In genomic region chr13:9094186-9094980, GRCm38 (mm10) we compare ENCODE assay signal across 8 mouse cellular contexts. TPM values are rescaled to one million over a fixed set of nuclear protein-coding genes. Genes with fewer than 3 reads are reported as not detected.
DNase-seq lines count a peak whose midpoint lies in the region; ATAC-seq and TF ChIP-seq lines count a peak whose summit lies in the region.

No protein-coding gene starts in this region.

- H3K36me3 ChIP-seq in forebrain, embryonic 14.5 days (ENCODE audit: control insufficient read depth, insufficient read depth, low read length): no peaks in the 10 kb centered on the region
- no peaks in the 10 kb centered on the region for H3K36me3 ChIP-seq in hindbrain, embryonic 12.5 days
- H3K36me3 ChIP-seq in limb, embryonic 11.5 days (ENCODE audit: control insufficient read depth, insufficient read depth, low read length): no peaks in the 10 kb centered on the region

- peak overlapping the region; percentile 90 for H3K4me3 ChIP-seq in gastrocnemius, adult 2 months
- H3K4me3 ChIP-seq in forebrain, embryonic 14.5 days (ENCODE audit: low read depth, low read length): peak overlapping the region; percentile 97
- H3K4me3 ChIP-seq in hindbrain, embryonic 12.5 days: peak overlapping the region; percentile 100
- peak overlapping the region; percentile 98 for H3K4me3 ChIP-seq in limb, embryonic 11.5 days (ENCODE audit: low read depth, low read length)

- H3K4me2 ChIP-seq in forebrain, embryonic 14.5 days (ENCODE audit: low read length): peak overlapping the region; percentile 97
- H3K4me2 ChIP-seq in hindbrain, embryonic 12.5 days (replicated peaks): peak overlapping the region; percentile 97
- H3K4me2 ChIP-seq in limb, embryonic 11.5 days (ENCODE audit: low read depth, severe bottlenecking): peak overlapping the region; percentile 77

- peak overlapping the region; percentile 96 for H3K27ac ChIP-seq in gastrocnemius, adult 2 months
- peak overlapping the region; percentile 87 for H3K27ac ChIP-seq in forebrain, embryonic 14.5 days (ENCODE audit: low read depth, low read length)
- H3K27ac ChIP-seq in hindbrain, embryonic 12.5 days: peak overlapping the region; percentile 91
- peak overlapping the region; percentile 89 for H3K27ac ChIP-seq in limb, embryonic 11.5 days (replicated peaks; ENCODE audit: low read depth, low read length)

- peak; percentile 60 for ATAC-seq in forebrain, embryonic 14.5 days
- ATAC-seq in hindbrain, embryonic 12.5 days (ENCODE audit: low FRiP score): peak; percentile 69
- peak; percentile 52 for ATAC-seq in limb, embryonic 11.5 days (ENCODE audit: insufficient number of reproducible peaks, low FRiP score, low TSS enrichment, low read depth)

- H3K9ac ChIP-seq in forebrain, embryonic 14.5 days (ENCODE audit: low read length): peak overlapping the region; percentile 91
- peak overlapping the region; percentile 98 for H3K9ac ChIP-seq in hindbrain, embryonic 12.5 days
- peak overlapping the region; percentile 90 for H3K9ac ChIP-seq in limb, embryonic 11.5 days (ENCODE audit: low read length)

- H3K9me3 ChIP-seq in forebrain, embryonic 14.5 days (replicated peaks; ENCODE audit: control insufficient read depth, low read length): no peaks in the 10 kb centered on the region
- H3K9me3 ChIP-seq in hindbrain, embryonic 12.5 days (replicated peaks): no peaks in the 10 kb centered on the region
- H3K9me3 ChIP-seq in limb, embryonic 11.5 days (ENCODE audit: control insufficient read depth, low read length): no peaks in the 10 kb centered on the region

- 0 out of 2 replicates have a peak, but pooled peaks cover 4% of the 10 kb centered on the region for H3K4me1 ChIP-seq in forebrain, embryonic 14.5 days (ENCODE audit: control insufficient read depth, insufficient read depth, low read length)
- peaks cover 11% of the 10 kb centered on the region for H3K4me1 ChIP-seq in hindbrain, embryonic 12.5 days
- H3K4me1 ChIP-seq in limb, embryonic 11.5 days (ENCODE audit: control insufficient read depth, insufficient read depth, low read length): peaks cover 2% of the 10 kb centered on the region; the same call in 1 of the 2 replicates

- intact Hi-C loops in gastrocnemius, adult 2 months (cut with DNase I): loop anchor here (5.0 kb wide), 1 partner anchor 207 kb away; the partner anchor contains the start of gene Idi1

- no peak for DNase-seq in gastrocnemius, adult 2 months
- no peak for DNase-seq in gastrocnemius, adult 18-20 months (ENCODE audit: low spot score)
- peak; percentile 18 to 30 for DNase-seq in adrenal gland, postnatal 4 days (ENCODE audit: low spot score in 2 of 2)
- DNase-seq in forebrain, embryonic 14.5 days (ENCODE audit: low spot score): peak; percentile 7
- peak; percentile 51 for DNase-seq in limb, embryonic 11.5 days (ENCODE audit: low spot score)
- DNase-seq in mesoderm, embryonic 11.5 days (ENCODE audit: low read depth, low spot score): peak; percentile 49
- DNase-seq in spleen, postnatal 36 days (ENCODE audit: low spot score in 2 of 2): peak; percentile 21 to 34

- no peak for TF ChIP-seq CTCF in gastrocnemius, adult 2 months (IDR thresholded peaks at IDR 0.05)

- H3K27me3 ChIP-seq in forebrain, embryonic 14.5 days (replicated peaks; ENCODE audit: control insufficient read depth, insufficient read depth, low read length): no peaks in the 10 kb centered on the region
- no peaks in the 10 kb centered on the region for H3K27me3 ChIP-seq in hindbrain, embryonic 12.5 days
- no peaks in the 10 kb centered on the region for H3K27me3 ChIP-seq in limb, embryonic 11.5 days (ENCODE audit: control insufficient read depth, insufficient read depth, low read length)

- WGBS in forebrain, embryonic 14.5 days: under 1% methylated on average over 56 of the region's 63 CpGs
- under 1% methylated on average over 55 of the region's 63 CpGs for WGBS in hindbrain, embryonic 12.5 days
- under 1% methylated on average over 50 of the region's 63 CpGs for WGBS in limb, embryonic 11.5 days

RNA-seq across cellular contexts. Expression of gene Larp4b, which starts 0.7 kb away (rescaled TPM):
- 10 to 100 TPM; 67.7 to 78.6 TPM for total RNA-seq in gastrocnemius, adult 2 months (2021)
- total RNA-seq in gastrocnemius, adult 18-20 months (2021): 10 to 100 TPM; 59.5 to 64.6 TPM
- total RNA-seq in adrenal gland, postnatal 4 days (2021): 10 to 100 TPM; 80.8 to 88.5 TPM
- polyA plus RNA-seq in forebrain, embryonic 14.5 days (2014; fragmentation: Nextera tagmentation; extraction: Ambion mirVana): 37.0 and 41.0 TPM in 2 replicates
- 37.3 and 39.1 TPM in 2 replicates for polyA plus RNA-seq in hindbrain, embryonic 12.5 days (2016; fragmentation: Nextera tagmentation; extraction: Ambion mirVana)
- polyA plus RNA-seq in limb, embryonic 11.5 days (2014; fragmentation: Nextera tagmentation; extraction: Ambion mirVana): 34.7 and 38.9 TPM in 2 replicates

Comparison
In these comparisons a context has a peak if more than half of its experiments do, and no peak if none do; other contexts are left out.
1. DNase-seq: peak in adrenal gland, postnatal 4 days (2 of 2), forebrain, embryonic 14.5 days (single experiment), limb, embryonic 11.5 days (single experiment), mesoderm, embryonic 11.5 days (single experiment) and spleen, postnatal 36 days (2 of 2); none in gastrocnemius, adult 2 months (single experiment) and gastrocnemius, adult 18-20 months (single experiment).
2. Peak in every context shown above with its lines, with median percentiles within 50 percentile points of each other: H3K27ac ChIP-seq, H3K4me3 ChIP-seq, ATAC-seq, H3K4me2 ChIP-seq and H3K9ac ChIP-seq.